Mouse (Mus musculus) neural tube, embryonic 10.5 days (tissue): Measurements from ENCODE around the gene Fancd2.

Experiments
- DNase-seq: peaks from one replicate; pipeline ENCODE4 v3.0.0-alpha.2; 2017; ENCODE audit warnings: low spot score; ENCODE audit errors: extremely low spot score

Gene Fancd2

DNA sequence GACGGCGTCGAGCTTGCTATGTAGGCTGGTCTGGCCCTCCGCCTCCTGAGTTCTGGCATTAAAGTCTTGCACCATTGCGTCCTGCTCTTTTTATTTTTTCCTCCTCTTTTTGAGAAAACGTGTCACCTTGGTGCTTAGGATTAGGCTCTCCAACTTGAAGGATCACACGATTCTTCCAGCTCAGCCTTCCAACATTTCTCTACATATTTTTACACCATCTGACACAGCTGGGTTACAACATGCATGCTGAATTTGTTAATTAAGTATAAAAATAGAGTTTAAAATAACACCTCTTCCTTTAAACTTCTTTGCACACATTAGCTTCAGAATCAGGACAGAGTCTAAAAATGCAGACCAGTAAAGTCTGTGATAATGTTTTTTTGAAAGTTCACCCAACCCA, 77.8 kb downstream of the Fancd2 start:
- no peak for DNase-seq

GRCm38 (mm10) chr6:113612258-113612969, 80.9 kb downstream of the Fancd2 start:
- DNase-seq, result no peak

GRCm38 (mm10) chr6:113614152-113614551, 82.7 kb downstream of the Fancd2 start:
- DNase-seq, result no peak

GRCm38 (mm10) chr6:113614997-113615396, 83.5 kb downstream of the Fancd2 start:
- DNase-seq, result no peak

DNA sequence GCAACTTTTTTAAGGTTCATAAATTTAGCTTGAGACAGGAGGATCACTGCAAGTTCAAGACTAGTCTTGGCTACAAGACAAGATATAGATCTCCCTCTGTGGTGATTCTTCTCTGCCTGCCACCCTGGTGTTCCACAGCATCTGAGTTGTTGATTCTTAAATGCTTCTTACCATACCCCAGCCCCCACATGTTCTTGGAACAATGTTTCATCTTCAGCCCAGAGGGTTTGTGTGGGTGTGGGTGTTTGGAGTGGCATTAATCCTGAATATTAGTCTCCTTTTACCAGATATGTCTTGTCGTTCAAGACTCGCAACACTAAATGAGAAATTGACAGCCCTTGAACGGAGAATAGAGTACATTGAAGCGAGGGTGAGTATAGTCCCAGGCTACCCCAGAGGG, 84.0 kb downstream of the Fancd2 start:
- no peak for DNase-seq

GRCm38 (mm10) chr6:113623386-113623785, 91.9 kb downstream of the Fancd2 start:
- no peak for DNase-seq

DNA sequence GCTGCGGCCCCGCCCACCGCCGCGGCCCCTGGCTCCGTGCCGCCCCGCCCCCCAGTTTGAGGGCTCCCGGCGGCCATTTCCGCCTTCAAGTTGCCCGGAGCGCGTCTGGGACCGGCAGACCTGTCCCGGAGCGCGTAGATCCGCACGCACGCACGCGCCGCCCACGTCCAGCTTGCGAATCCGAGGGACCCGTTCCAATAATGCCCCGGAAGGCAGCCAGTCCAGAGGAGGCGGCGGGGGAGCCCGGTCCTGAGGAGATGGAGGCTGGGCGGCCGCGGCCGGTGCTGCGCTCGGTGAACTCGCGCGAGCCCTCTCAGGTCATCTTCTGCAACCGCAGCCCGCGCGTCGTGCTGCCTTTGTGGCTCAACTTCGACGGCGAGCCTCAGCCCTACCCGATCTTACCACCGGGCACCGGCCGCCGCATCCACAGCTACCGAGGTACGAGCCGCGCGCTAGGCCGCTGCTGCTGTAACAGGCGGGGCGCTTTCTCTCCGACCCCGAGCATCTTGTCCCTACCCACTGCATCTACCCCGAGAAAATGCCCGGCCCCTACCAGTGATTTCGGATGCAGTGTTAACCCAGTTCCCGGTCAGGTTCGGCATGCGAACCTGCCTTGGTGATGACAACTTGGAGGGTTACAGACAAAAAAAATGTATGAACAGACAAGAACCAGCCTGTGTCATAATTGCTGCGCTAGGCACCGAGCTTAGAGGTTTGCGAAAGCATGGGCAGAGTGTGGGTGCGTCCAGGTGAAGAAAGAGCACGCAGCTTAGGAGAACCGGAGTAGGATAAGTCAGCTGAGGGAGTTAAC, 92.7 kb downstream of the Fancd2 start, which contains the start of gene Vhl:
TSS of gene Vhl (plus strand) at position 19 of the 811 bp plus-strand sequence.
- peak; percentile 88 for DNase-seq

- DNase-seq, result no peak
These were observed 93.7 kb downstream of the Fancd2 start for GRCm38 (mm10) chr6:113624989-113625770.

DNA sequence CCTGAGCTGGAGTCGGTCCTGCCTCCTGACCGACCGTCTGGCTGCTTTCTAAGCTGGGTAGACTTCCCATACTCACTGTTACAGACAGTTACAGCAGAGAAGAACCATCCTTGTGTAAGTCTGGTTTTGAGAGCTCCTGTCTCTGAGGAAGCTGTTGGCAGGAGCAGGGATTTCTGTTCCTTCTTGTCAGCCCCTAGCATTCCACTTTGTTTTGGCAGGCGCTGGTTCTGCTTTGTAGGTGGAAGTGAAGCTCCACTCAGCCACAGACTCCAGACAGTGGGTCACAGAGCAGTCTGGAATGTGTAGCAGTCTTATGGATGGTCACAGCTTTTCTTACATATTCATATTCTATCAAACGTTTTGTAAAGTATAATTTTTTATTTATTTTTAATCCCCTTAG, 98.8 kb downstream of the Fancd2 start:
- DNase-seq, result no peak

DNA sequence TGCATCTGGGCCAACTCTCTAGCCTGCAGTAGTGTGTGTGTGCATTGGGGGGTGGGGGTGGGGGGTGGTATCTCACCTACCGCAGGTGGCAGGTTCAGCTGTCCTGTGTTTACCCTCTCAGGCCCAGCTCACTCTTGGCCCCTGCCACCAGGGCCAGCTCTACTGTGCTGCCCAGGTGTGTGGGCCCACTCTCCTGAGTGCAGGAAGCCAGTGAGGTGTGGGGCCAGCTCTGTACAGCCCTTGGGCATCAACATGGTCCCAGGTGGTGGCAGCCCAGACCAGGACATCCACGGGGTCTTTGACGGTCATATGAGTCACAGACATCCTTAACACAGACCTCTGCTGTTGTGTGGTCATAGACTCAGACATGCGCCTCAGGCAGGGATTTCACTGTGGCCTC, 101.4 kb downstream of the Fancd2 start:
- DNase-seq, result no peak

DNA sequence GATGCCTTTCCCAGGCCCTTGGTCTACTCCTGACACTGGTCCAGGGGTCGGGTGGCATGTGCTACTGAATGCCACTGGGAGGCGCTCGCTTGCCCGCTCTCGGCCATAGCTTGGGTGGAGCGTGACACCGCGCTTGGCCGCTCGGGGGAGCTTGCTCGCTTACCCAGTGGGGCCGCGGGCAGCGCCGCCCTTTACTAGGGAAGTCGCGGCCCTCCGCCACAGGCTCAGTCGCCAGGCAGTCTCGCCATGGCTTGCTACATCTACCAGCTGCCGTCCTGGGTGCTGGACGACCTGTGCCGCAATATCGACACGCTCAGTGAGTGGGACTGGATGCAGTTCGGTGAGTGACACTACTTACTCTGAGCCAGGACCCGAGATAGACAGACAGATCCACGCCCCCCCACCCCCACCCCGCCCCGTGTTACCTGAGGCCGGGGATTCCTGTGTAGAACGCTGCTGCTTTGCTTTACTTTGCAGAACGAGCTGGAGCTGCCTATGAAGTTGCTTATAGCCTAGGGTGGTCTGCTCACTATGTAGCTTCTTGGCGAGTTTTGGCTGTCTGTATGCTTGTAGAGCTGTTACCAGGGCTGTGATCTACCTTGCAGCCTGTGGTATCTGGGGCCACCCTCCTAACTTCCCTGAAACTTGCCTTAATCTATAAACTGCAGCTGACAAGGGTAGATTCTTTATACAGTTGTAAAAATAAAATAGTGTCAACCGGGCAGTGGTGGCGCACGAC, 107.0 kb downstream of the Fancd2 start, which contains the start of gene Irak2:
TSS of gene Irak2 (plus strand) at position 166 of the 739 bp plus-strand sequence.
- DNase-seq, result peak; percentile 89

GRCm38 (mm10) chr6:113639201-113639600, 107.7 kb downstream of the Fancd2 start:
- DNase-seq, result no peak

GRCm38 (mm10) chr6:113642605-113643004, 111.1 kb downstream of the Fancd2 start:
- DNase-seq, result no peak

GRCm38 (mm10) chr6:113643021-113643420, 111.5 kb downstream of the Fancd2 start:
- no peak for DNase-seq

DNA sequence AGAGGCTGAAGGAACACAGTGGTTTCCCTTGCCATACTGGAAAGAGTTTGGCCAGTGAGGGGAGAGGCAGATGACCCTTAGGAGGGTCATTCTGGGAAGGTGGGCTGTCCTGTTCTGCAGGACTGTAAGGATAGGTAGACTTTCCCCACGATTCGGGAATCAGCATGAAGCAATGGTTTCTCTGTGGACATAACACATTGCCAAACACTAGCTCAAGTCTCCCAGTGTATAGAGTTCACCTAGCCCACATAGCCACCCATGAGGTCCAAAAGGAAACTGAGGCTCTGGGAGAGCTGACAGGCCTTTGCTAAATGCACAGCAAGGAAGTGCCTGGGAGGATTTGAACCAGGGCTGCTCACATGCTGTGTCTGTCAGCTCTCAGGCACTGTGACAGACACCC, 112.5 kb downstream of the Fancd2 start:
- no peak for DNase-seq

GRCm38 (mm10) chr6:113644808-113645207, 113.3 kb downstream of the Fancd2 start:
- no peak for DNase-seq
